Mouse (Mus musculus) ovary, adult 2 months (tissue): ENCODE data around the gene Pacs2. TPM values are rescaled to one million over a fixed set of nuclear protein-coding genes. Genes with fewer than 3 reads are reported as not detected.

Experiments used
- polyA plus RNA-seq: library from polyadenylated mRNA; depleted of rRNA; stranded (reverse); fragments of >200 nt; gene quantifications from 2 replicates; pipeline ENCODE4 v1.2.3, GENCODE M21; 2012; rRNA removed

Pacs2 gene
- polyA plus RNA-seq = 62.7 and 66.0 TPM in 2 replicates

GRCm38 (mm10) chr12:113013604-113014558, at the start of gene Pacs2:
TSS of gene Pacs2 (plus strand) at chr12:113014508.

GRCm38 (mm10) chr12:112976371-112977073, 37.8 kb upstream of the Pacs2 start, which contains the start of gene Btbd6:
TSS of gene Btbd6 (plus strand) at chr12:112976482.

GRCm38 (mm10) chr12:113000294-113001132, 13.8 kb upstream of the Pacs2 start, which contains the start of gene Brf1:
TSS of gene Brf1 (minus strand) at chr12:113000704.

GRCm38 (mm10) chr12:113074329-113075062, 60.2 kb downstream of the Pacs2 start, which contains the start of gene Tex22:
TSS of gene Tex22 (plus strand) at chr12:113074502.

GRCm38 (mm10) chr12:113097749-113098281, 83.5 kb downstream of the Pacs2 start, which contains the start of gene Mta1:
TSS of gene Mta1 (plus strand) at chr12:113098278.

Other genes with a start within 250 kb of the Pacs2 start
- gene Ahnak2, start 211.9 kb upstream of the Pacs2 start, polyA plus RNA-seq = 17.4 and 19.1 TPM in 2 replicates
- gene Clba1, start 205.6 kb upstream of the Pacs2 start, polyA plus RNA-seq = 14.1 and 19.2 TPM in 2 replicates
- 33.5 and 36.9 TPM in 2 replicates for gene Cdca4, start 185.1 kb upstream of the Pacs2 start, polyA plus RNA-seq
- 3.0 TPM in 2 replicates for gene Gpr132, start 146.3 kb upstream of the Pacs2 start, polyA plus RNA-seq
- gene Jag2, start 84.7 kb upstream of the Pacs2 start, polyA plus RNA-seq = 51.9 and 56.8 TPM in 2 replicates
- 59.3 and 65.9 TPM in 2 replicates for gene Nudt14, start 72.4 kb upstream of the Pacs2 start, polyA plus RNA-seq
- 154 and 177 TPM in 2 replicates for gene Btbd6, start 38.0 kb upstream of the Pacs2 start, polyA plus RNA-seq
- 187 and 302 TPM in 2 replicates for gene Brf1, start 13.8 kb upstream of the Pacs2 start, polyA plus RNA-seq
- gene Tex22, start 60.0 kb downstream of the Pacs2 start, polyA plus RNA-seq = 0.55 TPM in 1 of 2 replicates, not detected in the other
- 179 and 223 TPM in 2 replicates for gene Mta1, start 83.8 kb downstream of the Pacs2 start, polyA plus RNA-seq
- 434 and 442 TPM in 2 replicates for gene Crip2, start 125.7 kb downstream of the Pacs2 start, polyA plus RNA-seq
- gene Crip1, start 131.8 kb downstream of the Pacs2 start, polyA plus RNA-seq = 603 and 886 TPM in 2 replicates
- 13.4 and 19.0 TPM in 2 replicates for gene Tedc1, start 141.9 kb downstream of the Pacs2 start, polyA plus RNA-seq
- 11.3 and 12.8 TPM in 2 replicates for gene Tmem121, start 171.4 kb downstream of the Pacs2 start, polyA plus RNA-seq